Mouse (Mus musculus) right cerebral cortex, postnatal 36 days (tissue): ENCODE results near the gene Tbc1d1.
A peak's percentile ranks its signal among the peaks of the same experiment; 100 is the strongest.

ENCODE experiments used
- DNase-seq, 2 experiments: peaks; one replicate each; pipeline ENCODE4 v3.0.0; 2022; ENCODE audit warnings: low spot score in 2 of 2, mixed read lengths in 1 of 2

Tbc1d1 gene

DNA sequence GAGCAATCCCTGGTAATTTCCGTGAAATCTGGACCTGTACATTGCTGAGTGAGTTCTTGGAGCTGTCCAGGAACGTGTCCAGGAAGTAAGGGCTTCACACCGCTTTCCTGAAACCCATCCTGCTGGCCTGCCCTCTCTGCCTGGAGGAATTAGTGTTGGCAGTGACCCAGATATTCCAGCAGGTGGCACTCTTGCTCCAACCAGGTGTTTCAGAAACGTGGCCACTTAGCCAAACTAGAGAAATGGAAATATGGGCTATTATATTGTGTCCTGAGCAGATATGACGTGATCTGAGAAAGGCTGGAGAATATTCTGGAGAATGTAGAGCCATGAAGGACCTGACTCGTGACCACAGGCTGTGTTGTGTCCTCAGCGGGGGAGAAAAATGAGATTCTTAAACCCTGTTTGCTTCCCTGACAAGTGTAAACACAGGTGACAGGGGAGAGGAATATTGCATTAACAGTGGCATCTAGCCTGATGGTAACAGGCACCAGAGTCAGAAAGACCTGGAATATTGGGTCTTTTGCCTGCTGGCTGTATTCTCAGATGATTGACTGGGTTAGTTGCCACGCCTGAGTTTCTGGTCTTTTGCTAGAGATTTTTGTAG, 226.4 kb downstream of the Tbc1d1 start:
- DNase-seq, result peak; percentile 59 to 65

DNA sequence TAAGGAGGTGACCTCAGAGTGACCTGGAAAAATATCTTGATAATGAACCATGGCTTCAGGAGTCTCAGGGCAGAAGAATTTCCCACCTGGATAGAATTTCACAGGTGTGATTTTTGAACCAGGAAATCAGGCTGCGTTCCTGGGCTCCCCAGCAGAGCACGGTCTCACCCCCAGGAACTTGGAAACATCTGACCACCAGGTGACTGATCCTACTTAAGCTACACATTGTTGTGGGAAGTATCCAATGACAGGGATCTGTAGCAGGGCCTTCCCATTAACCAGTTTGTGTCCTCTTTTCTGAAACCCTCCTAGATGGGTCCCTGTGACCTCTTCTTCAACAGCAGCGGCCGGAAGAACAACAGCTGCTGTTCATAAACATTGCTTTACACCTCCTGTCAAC, 227.1 kb downstream of the Tbc1d1 start:
- DNase-seq, result no peak

- DNase-seq, result no peak
Measured at GRCm38 (mm10) chr5:64384546-64384945, 228.4 kb downstream of the Tbc1d1 start.

DNA sequence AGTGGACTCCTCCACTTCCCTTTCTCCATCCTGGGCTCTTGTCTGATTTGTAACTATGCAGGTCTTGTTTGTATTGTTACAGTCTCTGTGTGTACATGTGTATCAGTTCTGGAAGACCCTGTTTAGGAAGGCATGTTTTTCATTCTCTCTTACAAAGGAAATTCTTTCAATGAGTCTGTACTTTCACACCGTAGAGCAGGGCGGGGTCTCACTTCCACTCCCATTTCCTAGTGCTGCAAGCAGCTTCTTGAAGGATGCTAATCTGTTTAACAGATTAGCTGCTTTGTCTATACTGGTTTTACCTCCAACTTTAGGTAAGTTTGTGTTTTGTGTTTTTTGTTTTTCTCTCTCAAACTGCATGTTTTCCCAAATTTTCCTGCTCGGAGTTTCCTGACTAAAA, 230.9 kb downstream of the Tbc1d1 start:
- no peak for DNase-seq

GRCm38 (mm10) chr5:64389202-64389929, 233.3 kb downstream of the Tbc1d1 start:
- no peak for DNase-seq

DNA sequence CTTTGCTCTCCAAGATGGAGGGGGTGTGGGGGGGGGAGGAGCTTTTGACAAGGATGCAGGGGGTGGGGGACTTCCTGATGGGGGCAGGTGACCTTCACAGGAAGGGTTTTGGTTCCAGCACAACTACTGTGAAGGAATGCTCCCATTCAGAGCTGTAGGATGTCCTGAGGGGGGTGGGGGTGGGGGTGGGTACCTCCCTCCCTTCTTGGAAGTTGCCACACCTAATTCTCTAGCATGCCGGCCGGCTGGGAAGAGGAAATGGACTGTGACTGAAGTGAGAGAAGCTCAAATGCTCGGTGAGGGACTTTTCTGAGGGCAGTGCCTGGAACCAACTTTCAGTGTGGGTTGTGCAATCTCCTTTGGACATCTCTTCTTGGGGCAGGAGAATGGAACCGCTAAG, 235.2 kb downstream of the Tbc1d1 start:
- DNase-seq, result no peak

DNA sequence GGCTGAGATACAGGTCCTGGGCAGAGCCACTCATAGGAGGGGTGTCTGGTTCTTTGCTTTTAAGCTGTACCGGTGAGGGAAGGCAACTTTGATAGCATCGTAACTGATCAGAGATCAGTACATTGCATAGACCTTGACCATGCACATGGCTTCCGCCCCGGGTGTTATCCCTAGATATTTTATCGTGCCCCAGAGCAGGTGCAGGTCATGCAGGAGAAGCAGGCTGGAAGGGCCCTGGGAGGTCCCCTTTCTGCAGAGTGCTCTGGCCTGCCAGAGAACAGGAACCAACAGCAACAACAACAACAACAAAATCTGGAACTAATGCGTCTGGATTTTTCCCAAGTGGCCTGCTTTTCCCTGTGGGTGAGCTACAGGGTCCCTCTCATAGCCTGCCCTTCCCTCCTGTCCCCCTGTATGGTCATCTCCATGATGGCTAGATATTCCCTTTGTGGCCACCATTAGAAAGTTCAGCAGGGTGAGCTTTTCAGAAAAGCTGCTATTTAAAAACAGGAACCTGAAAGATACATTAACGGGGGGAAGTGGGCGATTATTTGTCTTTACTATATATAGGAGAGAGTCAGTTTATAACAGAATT, 236.4 kb downstream of the Tbc1d1 start:
- no peak for DNase-seq

- DNase-seq, result no peak
Measured at GRCm38 (mm10) chr5:64393530-64393929, 237.4 kb downstream of the Tbc1d1 start.

DNA sequence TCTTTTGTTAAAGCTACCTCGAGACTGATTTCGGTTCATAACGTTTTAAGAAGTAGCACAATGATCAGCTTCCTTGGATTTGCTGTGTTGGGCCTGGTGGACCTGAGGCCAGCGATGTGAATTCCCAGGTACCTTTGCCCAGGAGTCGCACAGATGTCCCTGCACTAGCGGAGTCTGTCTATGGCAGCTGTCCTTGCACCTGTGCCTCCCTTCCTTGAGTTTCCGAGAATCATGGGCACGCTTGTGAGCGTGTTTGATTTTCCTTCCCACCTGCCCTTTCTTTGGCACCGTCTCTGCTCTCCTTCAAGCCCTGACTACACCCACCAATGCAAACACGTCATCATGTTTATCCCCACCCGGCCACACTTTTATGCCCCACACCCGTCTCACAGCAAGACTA, 242.1 kb downstream of the Tbc1d1 start:
- no peak for DNase-seq

GRCm38 (mm10) chr5:64400742-64401141, 244.6 kb downstream of the Tbc1d1 start:
- DNase-seq, result no peak
